Mouse (Mus musculus) embryonic facial prominence, embryonic 11.5 days (tissue): Measurements from ENCODE around the gene Ankrd13c. TPM values are rescaled to one million over a fixed set of nuclear protein-coding genes. Genes with fewer than 3 reads are reported as not detected.

Experiments
- polyA plus RNA-seq: library from polyadenylated mRNA; unstranded; fragments of >200 nt; fragmentation: Nextera tagmentation; extraction: Ambion mirVana; gene quantifications from 2 replicates; pipeline ENCODE4 v1.2.1, GENCODE M21; 2014

Ankrd13c gene
- polyA plus RNA-seq, 1 experiment from 2014 or later: 15.9 TPM

Other genes with a start within 250 kb of the Ankrd13c start
- gene Cth, start 22.2 kb upstream of the Ankrd13c start, polyA plus RNA-seq: 21.6 and 23.8 TPM in 2 replicates
- gene Srsf11, start 89.4 kb downstream of the Ankrd13c start, polyA plus RNA-seq: 317 and 341 TPM in 2 replicates
- 94.2 and 117 TPM in 2 replicates for gene Lrrc40, start 89.4 kb downstream of the Ankrd13c start, polyA plus RNA-seq